ENCODE assay signal across 22 mouse cellular contexts in the genomic region with DNA sequence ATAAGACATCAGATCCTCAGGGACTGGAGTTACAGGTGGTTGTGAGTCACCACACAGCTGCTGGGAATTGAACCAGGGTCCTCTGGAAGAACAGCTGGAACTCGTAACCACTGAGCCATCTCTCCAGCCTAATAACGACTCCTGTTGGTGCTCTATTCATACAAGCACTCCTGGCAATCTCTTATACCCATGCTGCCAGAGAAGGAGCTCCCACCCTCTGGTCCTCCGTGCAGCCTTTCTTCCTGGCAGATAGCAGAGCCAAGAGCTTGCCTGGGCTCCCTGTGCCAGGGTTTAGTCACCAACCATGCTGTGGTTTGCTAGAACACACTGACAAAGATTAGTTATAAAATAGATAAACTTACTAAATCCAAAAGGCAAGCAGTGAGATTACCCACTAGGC. TPM values are rescaled to one million over a fixed set of nuclear protein-coding genes. Genes with fewer than 3 reads are reported as not detected.
"Had no signal": no experiment of that assay in that cellular context is flagged by ENCODE, and none has a peak within 500 bp of the region (broad histone marks: within the 10 kb centered on the region; RNA-seq: fewer than 3 reads in every experiment).

No protein-coding gene starts in this region.

- H3K9ac ChIP-seq: limb, embryonic 13.5 days; liver, embryonic 14.5 days; midbrain, embryonic 12.5 days; neural tube, embryonic 13.5 days had no signal

- H3K4me3 ChIP-seq: limb, embryonic 13.5 days; megakaryocyte, embryonic 14.5 days; midbrain, embryonic 12.5 days; neural tube, embryonic 13.5 days had no signal

- H3K9me3 ChIP-seq: limb, embryonic 13.5 days; midbrain, embryonic 12.5 days; neural tube, embryonic 13.5 days had no signal

- DNase-seq: kidney, adult 9 months; kidney, postnatal 36 days; layer of hippocampus, postnatal 36 days; lung, adult 2 months; lung, postnatal 36 days; retina, postnatal 1 day; right cerebral cortex, postnatal 4 days; spleen, adult 18-20 months; thymus, adult 18-20 months; thymus, postnatal 36 days had no signal

- H3K27me3 ChIP-seq: limb, embryonic 13.5 days; megakaryocyte, embryonic 14.5 days; midbrain, embryonic 12.5 days; neural tube, embryonic 13.5 days had no signal

- ATAC-seq: lung, postnatal 0 days; midbrain, embryonic 16.5 days had no signal

- H3K27ac ChIP-seq: kidney, postnatal 0 days; limb, embryonic 13.5 days; liver, embryonic 14.5 days; midbrain, embryonic 12.5 days; neural tube, embryonic 13.5 days had no signal

- H3K36me3 ChIP-seq: limb, embryonic 13.5 days; midbrain, embryonic 12.5 days; neural tube, embryonic 13.5 days had no signal

- H3K4me2 ChIP-seq: limb, embryonic 13.5 days; midbrain, embryonic 12.5 days; neural tube, embryonic 13.5 days had no signal

- H3K4me1 ChIP-seq: midbrain, embryonic 12.5 days; neural tube, embryonic 13.5 days had no signal

RNA-seq across cellular contexts. Expression of gene Slc2a7, which starts 39.1 kb away (rescaled TPM):
- total RNA-seq: layer of hippocampus, adult 18-20 months; layer of hippocampus, postnatal 36 days; left cerebral cortex, postnatal 36 days; liver, adult 2 months had no signal
- polyA plus RNA-seq: kidney, postnatal 0 days; limb, embryonic 13.5 days; liver, adult 2 months; lung, adult 2 months; lung, postnatal 0 days; midbrain, embryonic 12.5 days; midbrain, embryonic 16.5 days; neural tube, embryonic 13.5 days; stomach, embryonic 14.5 days had no signal
